Mouse (Mus musculus) megakaryocyte, embryonic 14.5 days (primary cell): ENCODE results near the gene Unk.

Source experiments
- FLI1 ChIP-seq: IDR thresholded peaks from 2 replicates; pipeline ENCODE4 v1.6.1; 2012; ENCODE audit warnings: low read length, inconsistent platforms, mixed read lengths
- GATA1 ChIP-seq: IDR thresholded peaks from 3 replicates; pipeline ENCODE4 v1.6.1; 2012; ENCODE audit warnings: mixed read lengths, low read length, inconsistent platforms, borderline replicate concordance

GRCm38 (mm10) chr11:116088188-116088587, 58.1 kb downstream of the Unk start:
- TF ChIP-seq GATA1 (no peak), FLI1 (no peak)
